Mouse (Mus musculus): ENCODE measurements around the gene Cldn14. TPM values are rescaled to one million over a fixed set of nuclear protein-coding genes. Genes with fewer than 3 reads are reported as not detected.

Gene Cldn14
- not detected for total RNA-seq (2023)

DNA sequence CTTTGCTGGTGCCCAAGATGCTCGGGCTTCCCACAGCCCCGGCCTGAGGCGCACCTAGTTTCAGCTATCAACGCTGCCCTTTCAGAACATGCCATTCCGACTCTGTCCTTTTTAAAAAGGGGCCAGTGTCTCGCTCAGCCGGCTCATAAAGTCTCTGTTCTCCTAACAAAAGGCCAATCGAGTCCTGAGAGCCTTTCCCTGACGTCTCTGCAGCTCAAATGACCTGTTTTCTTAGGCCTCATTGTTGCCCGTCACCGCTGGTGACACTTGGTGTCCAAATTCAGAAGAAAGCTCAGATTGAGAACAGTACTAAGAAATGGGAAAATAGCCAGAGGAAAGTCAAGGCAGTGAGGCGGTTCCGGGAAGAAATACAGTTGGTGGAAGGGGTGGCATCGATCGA is at the start of gene Cldn14:
TSS of gene Cldn14 (minus strand) at position 101 of the 400 bp plus-strand sequence.

DNA sequence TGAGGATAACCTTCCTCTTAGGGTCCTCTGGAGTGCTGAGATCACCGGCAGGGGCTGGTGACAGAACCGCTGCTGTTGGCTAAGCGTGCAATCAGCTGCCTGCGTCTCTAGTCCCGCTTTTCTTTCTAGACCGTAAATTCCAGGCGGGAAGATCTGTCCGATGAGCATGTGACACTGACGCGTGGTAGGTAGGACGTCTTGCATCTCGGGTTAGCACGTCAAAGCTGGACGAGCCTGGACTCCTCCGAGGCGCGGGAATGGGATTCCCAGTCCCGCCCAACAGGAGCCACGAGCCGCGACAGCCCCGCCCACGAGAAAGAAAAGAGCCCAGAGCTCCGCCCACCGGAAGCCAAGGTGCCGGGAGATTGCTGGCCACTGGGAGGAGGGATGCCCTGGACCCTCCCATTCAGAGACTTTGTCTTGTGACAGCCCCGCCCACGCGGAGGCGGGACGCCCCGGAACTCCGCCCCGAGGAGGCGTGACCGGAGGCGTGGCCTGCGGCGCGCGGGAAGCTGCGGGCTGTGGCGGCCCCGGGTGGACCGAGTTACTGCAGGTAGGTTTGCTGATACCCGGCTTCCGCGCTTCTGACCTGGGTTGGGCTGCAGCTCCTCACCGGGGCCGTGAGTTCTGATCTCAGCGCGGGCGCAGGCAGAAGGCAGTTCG is 125.1 kb downstream of the Cldn14 start, which contains the start of gene Chaf1b:
TSS of gene Chaf1b (plus strand) at position 479 of the 663 bp plus-strand sequence.

Other genes with a start within 250 kb of the Cldn14 start
- gene Morc3, start 176.7 kb downstream of the Cldn14 start, total RNA-seq (2023) = 122 TPM
- gene Chaf1b, start 124.9 kb downstream of the Cldn14 start, total RNA-seq (2023) = 10.6 TPM
- gene Sim2, start 76.1 kb upstream of the Cldn14 start, total RNA-seq (2023) = not detected

Data from CD8-positive naive resting alpha-beta T cell, adult 57 days (primary cell).